In the genomic region with DNA sequence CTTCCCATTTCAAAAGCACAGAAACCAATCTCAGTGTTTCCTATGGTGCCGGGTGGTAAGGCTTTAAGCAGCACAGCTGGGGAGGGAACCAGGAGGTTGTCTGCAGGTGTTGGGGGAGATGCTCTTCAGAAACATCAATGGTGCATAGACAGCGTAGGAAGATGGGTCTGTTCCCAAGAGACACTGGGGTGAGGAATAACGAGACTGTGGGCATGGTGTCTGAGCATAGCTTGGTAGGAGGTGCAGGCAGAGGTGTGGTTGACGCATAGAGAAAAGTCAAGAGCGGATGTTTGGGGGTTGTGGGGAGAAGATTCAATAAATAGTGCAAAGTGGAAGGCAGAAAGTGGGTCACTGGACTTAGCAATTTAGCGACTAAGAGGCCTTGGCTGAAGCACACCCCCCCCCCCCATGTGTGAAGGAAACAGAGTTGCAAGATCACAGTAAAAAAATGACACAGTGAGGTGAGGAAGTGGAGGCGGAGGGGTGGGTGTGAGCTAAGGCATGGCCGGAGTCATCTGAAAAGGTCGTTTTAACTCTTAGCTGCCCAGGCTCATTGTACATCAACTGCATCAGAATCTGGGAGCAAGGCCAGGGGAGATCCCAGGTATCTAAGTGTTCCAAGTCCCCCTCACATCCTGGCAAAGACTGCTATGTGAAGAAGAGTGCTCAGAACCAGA, we compare ENCODE assay signal across 16 mouse cellular contexts. TPM values are rescaled to one million over a fixed set of nuclear protein-coding genes. Genes with fewer than 3 reads are reported as not detected.
DNase-seq lines count a peak whose midpoint lies in the region; ATAC-seq and TF ChIP-seq lines count a peak whose summit lies in the region.
"Had no signal": no experiment of that assay in that cellular context is flagged by ENCODE, and none has a peak within 500 bp of the region (broad histone marks: within the 10 kb centered on the region; RNA-seq: fewer than 3 reads in every experiment).

No protein-coding gene starts in this region.

- no peak for TF ChIP-seq CTCF in thymus, adult 2 months (IDR thresholded peaks at IDR 0.05; ENCODE audit: borderline replicate concordance, control insufficient read depth, extremely low read depth, insufficient read depth, low read length, poor library complexity)
- no peak for TF ChIP-seq CTCF in midbrain, postnatal 0 days (IDR thresholded peaks at IDR 0.05)

- H3K36me3 ChIP-seq in heart, embryonic 13.5 days = no peaks in the 10 kb centered on the region
- H3K36me3 ChIP-seq in thymus, adult 2 months (ENCODE audit: control insufficient read depth, insufficient read depth, low read length) = no peaks in the 10 kb centered on the region
- no peaks in the 10 kb centered on the region for H3K36me3 ChIP-seq in midbrain, postnatal 0 days (ENCODE audit: insufficient read depth, low read length)
- H3K36me3 ChIP-seq: embryonic facial prominence, embryonic 13.5 days; forebrain, embryonic 15.5 days; liver, embryonic 15.5 days had no signal

- H3K4me3 ChIP-seq in heart, embryonic 13.5 days = no peak overlapping the region
- no peak overlapping the region for H3K4me3 ChIP-seq in thymus, adult 2 months (ENCODE audit: control insufficient read depth, insufficient read depth, low read length)
- no peak overlapping the region for H3K4me3 ChIP-seq in midbrain, postnatal 0 days (ENCODE audit: low read depth, low read length)
- H3K4me3 ChIP-seq: embryonic facial prominence, embryonic 13.5 days; forebrain, embryonic 15.5 days; liver, embryonic 15.5 days had no signal

- no peak for ATAC-seq in heart, embryonic 13.5 days (ENCODE audit: extremely low read depth, insufficient number of reproducible peaks, low FRiP score, low TSS enrichment)
- 0 out of 2 replicates have a peak, but pooled peaks have one; percentile 18 for ATAC-seq in megakaryocyte progenitor cell, adult 5-6 weeks (replicated peaks; ENCODE audit: poor library complexity)
- no peak for ATAC-seq in midbrain, postnatal 0 days (ENCODE audit: low FRiP score)
- ATAC-seq: forebrain, embryonic 15.5 days had no signal

- intact Hi-C loops in heart, postnatal 14 days (cut with DNase I) = no loop called here

- 0 out of 2 replicates have a peak overlapping the region, but pooled peaks have one; percentile 40 for H3K9ac ChIP-seq in heart, embryonic 13.5 days
- H3K9ac ChIP-seq in midbrain, postnatal 0 days (replicated peaks; ENCODE audit: low read length, poor library complexity, severe bottlenecking) = no peak overlapping the region
- H3K9ac ChIP-seq: embryonic facial prominence, embryonic 13.5 days; forebrain, embryonic 15.5 days; liver, embryonic 15.5 days had no signal

- H3K4me2 ChIP-seq in heart, embryonic 13.5 days = no peak overlapping the region
- H3K4me2 ChIP-seq in midbrain, postnatal 0 days (ENCODE audit: low read depth, low read length, poor library complexity, severe bottlenecking) = no peak overlapping the region
- H3K4me2 ChIP-seq: embryonic facial prominence, embryonic 13.5 days; forebrain, embryonic 15.5 days; midbrain, embryonic 11.5 days had no signal

- H3K9me3 ChIP-seq in heart, embryonic 13.5 days = no peaks in the 10 kb centered on the region
- H3K9me3 ChIP-seq in midbrain, postnatal 0 days (ENCODE audit: low read length) = no peaks in the 10 kb centered on the region
- H3K9me3 ChIP-seq: embryonic facial prominence, embryonic 13.5 days; forebrain, embryonic 15.5 days; liver, embryonic 15.5 days had no signal

- WGBS in heart, embryonic 13.5 days = 33% methylated on average over 9 of the region's 9 CpGs
- 6% methylated on average over 9 of the region's 9 CpGs for WGBS in thymus, adult 2 months
- 53% methylated on average over 9 of the region's 9 CpGs for WGBS in midbrain, postnatal 0 days

- H3K4me1 ChIP-seq in heart, embryonic 13.5 days = peaks cover 10% of the 10 kb centered on the region
- peaks cover 30% of the 10 kb centered on the region for H3K4me1 ChIP-seq in thymus, adult 2 months (replicated peaks; ENCODE audit: control insufficient read depth, insufficient read depth, low read length)
- H3K4me1 ChIP-seq in midbrain, postnatal 0 days (ENCODE audit: insufficient read depth, low read length) = no peaks in the 10 kb centered on the region

- peaks cover 18% of the 10 kb centered on the region; the same call in 1 of the 2 replicates for H3K27me3 ChIP-seq in heart, embryonic 13.5 days (replicated peaks)
- no peaks in the 10 kb centered on the region for H3K27me3 ChIP-seq in thymus, adult 2 months (ENCODE audit: control insufficient read depth, insufficient read depth, low read length)
- no peaks in the 10 kb centered on the region for H3K27me3 ChIP-seq in midbrain, postnatal 0 days (ENCODE audit: insufficient read depth, low read length)
- H3K27me3 ChIP-seq: embryonic facial prominence, embryonic 13.5 days; forebrain, embryonic 15.5 days; liver, embryonic 15.5 days had no signal

- DNase-seq in heart, postnatal 14 days = no peak
- peak; percentile 40 for DNase-seq in thymus, adult 2 months
- DNase-seq in thymus, adult 18-20 months = no peak
- DNase-seq in frontal cortex, postnatal 14 days (ENCODE audit: low spot score in 2 of 2) = no peak
- DNase-seq in adrenal gland, postnatal 14 days = no peak
- no peak for DNase-seq in midbrain, postnatal 0 days (ENCODE audit: low spot score)
- DNase-seq: cerebellum, adult 9-11 months; gastrocnemius, postnatal 25 days; heart, postnatal 36 days had no signal

- no peak for TF ChIP-seq POLR2A in thymus, adult 2 months (IDR thresholded peaks at IDR 0.05; ENCODE audit: control insufficient read depth, extremely low read depth, insufficient read depth, low read length, poor library complexity)

- no peak overlapping the region for H3K27ac ChIP-seq in heart, embryonic 13.5 days (replicated peaks)
- H3K27ac ChIP-seq in thymus, adult 2 months (ENCODE audit: control insufficient read depth, insufficient read depth, low read length) = peak overlapping the region; percentile 39
- no peak overlapping the region for H3K27ac ChIP-seq in midbrain, postnatal 0 days (ENCODE audit: low read depth, low read length)
- H3K27ac ChIP-seq: embryonic facial prominence, embryonic 13.5 days; forebrain, embryonic 15.5 days had no signal

RNA-seq across cellular contexts. Expression of gene Qprt, which starts 9.0 kb away (rescaled TPM):
- 3.2 and 4.7 TPM in 2 replicates for polyA plus RNA-seq in heart, embryonic 13.5 days (2015; fragmentation: Nextera tagmentation; extraction: Ambion mirVana)
- total RNA-seq in heart, postnatal 14 days (2021) = not detected
- polyA plus RNA-seq in thymus, adult 2 months (2012; rRNA removed) = 8.0 and 10.1 TPM in 2 replicates
- total RNA-seq in megakaryocyte progenitor cell, adult 5-6 weeks (2015) = 2.0 and 3.5 TPM in 2 replicates
- 1.1 and 1.9 TPM in 2 replicates for total RNA-seq in megakaryocyte progenitor cell, adult 5-6 weeks (2017)
- total RNA-seq in adrenal gland, postnatal 14 days (2021) = 1.8 and 11.4 TPM in 2 replicates
- total RNA-seq in midbrain, postnatal 0 days (2014; rRNA removed) = 1.9 TPM in 2 replicates
- polyA plus RNA-seq in midbrain, postnatal 0 days (2015; fragmentation: Nextera tagmentation; extraction: Ambion mirVana) = 1.7 and 1.8 TPM in 2 replicates
- total RNA-seq: heart, postnatal 36 days had no signal

RNA-seq across cellular contexts. Expression of gene AI467606, which starts 21.9 kb away (rescaled TPM):
- polyA plus RNA-seq in heart, embryonic 13.5 days (2015; fragmentation: Nextera tagmentation; extraction: Ambion mirVana) = 1.0 and 1.1 TPM in 2 replicates
- total RNA-seq in heart, postnatal 14 days (2021) = 1 to 10 TPM; 1.4 to 3.0 TPM
- polyA plus RNA-seq in thymus, adult 2 months (2012; rRNA removed) = 518 and 532 TPM in 2 replicates
- total RNA-seq in megakaryocyte progenitor cell, adult 5-6 weeks (2015) = 27.4 and 27.5 TPM in 2 replicates
- 17.5 and 20.6 TPM in 2 replicates for total RNA-seq in megakaryocyte progenitor cell, adult 5-6 weeks (2017)
- total RNA-seq in adrenal gland, postnatal 14 days (2021) = 1.3 and 5.7 TPM in 2 replicates
- total RNA-seq in midbrain, postnatal 0 days (2014; rRNA removed) = 2.3 and 5.9 TPM in 2 replicates
- 1.4 and 1.9 TPM in 2 replicates for polyA plus RNA-seq in midbrain, postnatal 0 days (2015; fragmentation: Nextera tagmentation; extraction: Ambion mirVana)

RNA-seq across cellular contexts. Expression of gene Spn, which starts 24.6 kb away (rescaled TPM):
- polyA plus RNA-seq in heart, embryonic 13.5 days (2015; fragmentation: Nextera tagmentation; extraction: Ambion mirVana) = 0.13 and 0.36 TPM in 2 replicates
- total RNA-seq in heart, postnatal 14 days (2021) = 1 to 10 TPM in 1 of 2 experiments, under 1 TPM in 1; 0.38 to 2.0 TPM
- 135 and 157 TPM in 2 replicates for polyA plus RNA-seq in thymus, adult 2 months (2012; rRNA removed)
- 86.0 and 93.4 TPM in 2 replicates for total RNA-seq in megakaryocyte progenitor cell, adult 5-6 weeks (2015)
- total RNA-seq in megakaryocyte progenitor cell, adult 5-6 weeks (2017) = 294 and 316 TPM in 2 replicates
- total RNA-seq in adrenal gland, postnatal 14 days (2021) = 1.4 and 7.9 TPM in 2 replicates
- 0.16 TPM in 1 of 2 replicates, not detected in the other for total RNA-seq in midbrain, postnatal 0 days (2014; rRNA removed)
- polyA plus RNA-seq in midbrain, postnatal 0 days (2015; fragmentation: Nextera tagmentation; extraction: Ambion mirVana) = not detected in 2 replicates
- polyA plus RNA-seq: forebrain, embryonic 15.5 days; midbrain, embryonic 11.5 days had no signal

RNA-seq across cellular contexts. Expression of gene Zg16, which starts 25.9 kb away (rescaled TPM):
- not detected in 2 replicates for polyA plus RNA-seq in heart, embryonic 13.5 days (2015; fragmentation: Nextera tagmentation; extraction: Ambion mirVana)
- not detected for total RNA-seq in heart, postnatal 14 days (2021)
- polyA plus RNA-seq in thymus, adult 2 months (2012; rRNA removed) = 0.73 and 1.2 TPM in 2 replicates
- total RNA-seq in megakaryocyte progenitor cell, adult 5-6 weeks (2015) = 4.4 and 4.7 TPM in 2 replicates
- 1.7 and 4.0 TPM in 2 replicates for total RNA-seq in megakaryocyte progenitor cell, adult 5-6 weeks (2017)
- total RNA-seq in adrenal gland, postnatal 14 days (2021) = not detected in 2 replicates
- 0.49 TPM in 1 of 2 replicates, not detected in the other for total RNA-seq in midbrain, postnatal 0 days (2014; rRNA removed)
- not detected in 2 replicates for polyA plus RNA-seq in midbrain, postnatal 0 days (2015; fragmentation: Nextera tagmentation; extraction: Ambion mirVana)
- total RNA-seq: gastrocnemius, postnatal 25 days; heart, postnatal 36 days had no signal
- polyA plus RNA-seq: embryonic facial prominence, embryonic 13.5 days; forebrain, embryonic 15.5 days; kidney, embryonic 14.5 days; midbrain, embryonic 11.5 days had no signal
